Mouse (Mus musculus) kidney, adult 2 months (tissue): ENCODE data around the gene Zfp36l2. TPM values are rescaled to one million over a fixed set of nuclear protein-coding genes. Genes with fewer than 3 reads are reported as not detected.

Experiments
- DNase-seq: peaks from one replicate; pipeline ENCODE4 v3.0.0; 2021
- H3K27ac ChIP-seq: fragments of 200-500 bp; 2 replicates; pipeline ENCODE4 v1.5.1; 2012; ENCODE audit warnings: low read depth, low read length, control low read depth, inconsistent platforms; ENCODE audit not compliant: insufficient read depth
- H3K27me3 ChIP-seq: fragments of 200-500 bp; replicated peaks from 2 replicates; pipeline ENCODE4 v1.6.1; 2012; ENCODE audit warnings: mild to moderate bottlenecking, moderate library complexity, low read length, inconsistent platforms; ENCODE audit not compliant: control insufficient read depth, insufficient read depth
- H3K36me3 ChIP-seq: fragments of 200-500 bp; 2 replicates; pipeline ENCODE4 v1.6.1; 2012; ENCODE audit warnings: mild to moderate bottlenecking, moderate library complexity, low read length, inconsistent platforms; ENCODE audit not compliant: control insufficient read depth, insufficient read depth
- H3K4me1 ChIP-seq: fragments of 200-500 bp; 2 replicates; pipeline ENCODE4 v1.6.1; 2011; ENCODE audit warnings: low read length; ENCODE audit not compliant: control insufficient read depth, insufficient read depth
- H3K4me3 ChIP-seq: fragments of 200-500 bp; 2 replicates; pipeline ENCODE4 v1.5.1; 2011; ENCODE audit warnings: mild to moderate bottlenecking, low read depth, low read length, control low read depth; ENCODE audit not compliant: insufficient read depth
- CTCF ChIP-seq: fragments of 200-500 bp; conservative IDR thresholded peaks from 2 replicates; pipeline ENCODE4 v1.5.1; 2011; ENCODE audit warnings: low read depth, mild to moderate bottlenecking, control low read depth, low read length, moderate library complexity, mixed read lengths; ENCODE audit not compliant: insufficient read depth, insufficient read length
- POLR2A ChIP-seq: fragments of 200-500 bp; IDR thresholded peaks from one replicate; pipeline ENCODE4 v1.6.1; 2011; ENCODE audit warnings: low read depth, low read length, control low read depth
- WGBS: fragments of 180-500 bp; shearing (Covaris S2); methylation state at CpG from one replicate; pipeline ENCODE4 v1.1.7; 2018; 5-methylcytosine and 5-hydroxymethylcytosine counted together
- polyA plus RNA-seq: library from polyadenylated mRNA; depleted of rRNA; stranded (reverse); fragments of >200 nt; gene quantifications from 2 replicates; pipeline ENCODE4 v1.2.3, GENCODE M21; 2012

Gene Zfp36l2
- polyA plus RNA-seq, 1 experiment, result 34.3 TPM

GRCm38 (mm10) chr17:84163066-84163785 lies 24.5 kb downstream of the Zfp36l2 start:
- H3K36me3 ChIP-seq, result no peaks in the 10 kb centered on the region
- no peak overlapping the region for H3K4me3 ChIP-seq
- TF ChIP-seq CTCF, result no peak
- no peak for TF ChIP-seq POLR2A
- no peaks in the 10 kb centered on the region for H3K27me3 ChIP-seq
- H3K4me1 ChIP-seq, result peaks cover 13% of the 10 kb centered on the region
- 86% methylated on average over 12 of the region's 12 CpGs for WGBS
- H3K27ac ChIP-seq, result no peak overlapping the region
- DNase-seq, result no peak

- no peak overlapping the region for H3K4me3 ChIP-seq
- no peak overlapping the region for H3K27ac ChIP-seq
- TF ChIP-seq CTCF, result no peak
- TF ChIP-seq POLR2A, result no peak
- no peaks in the 10 kb centered on the region for H3K27me3 ChIP-seq
- DNase-seq, result no peak
- H3K4me1 ChIP-seq, result peaks cover 22% of the 10 kb centered on the region
- H3K36me3 ChIP-seq, result no peaks in the 10 kb centered on the region
- WGBS, result 85% methylated on average over 8 of the region's 8 CpGs
These were observed 25.5 kb downstream of the Zfp36l2 start for GRCm38 (mm10) chr17:84162211-84162760.

- DNase-seq, result no peak
- Histone ChIP-seq H3K4me1 (peaks cover 28% of the 10 kb centered on the region), H3K36me3 (no peaks in the 10 kb centered on the region), H3K27ac (no peak overlapping the region), H3K4me3 (no peak overlapping the region), H3K27me3 (no peaks in the 10 kb centered on the region)
- TF ChIP-seq POLR2A (no peak), CTCF (no peak)
- WGBS, result 63% methylated on average over 6 of the region's 6 CpGs
These were observed 26.4 kb downstream of the Zfp36l2 start for GRCm38 (mm10) chr17:84161231-84161854.

GRCm38 (mm10) chr17:84158891-84159290 lies 28.9 kb downstream of the Zfp36l2 start:
- Histone ChIP-seq H3K27ac (no peak overlapping the region), H3K4me1 (peaks cover 37% of the 10 kb centered on the region), H3K27me3 (no peaks in the 10 kb centered on the region), H3K36me3 (no peaks in the 10 kb centered on the region), H3K4me3 (no peak overlapping the region)
- WGBS, result 56% methylated on average over 15 of the region's 15 CpGs
- peak; percentile 49 for DNase-seq
- TF ChIP-seq POLR2A (no peak), CTCF (no peak)

- no peak for TF ChIP-seq POLR2A
- no peak for TF ChIP-seq CTCF
- H3K27me3 ChIP-seq, result no peaks in the 10 kb centered on the region
- peaks cover 37% of the 10 kb centered on the region for H3K4me1 ChIP-seq
- 59% methylated on average over 12 of the region's 12 CpGs for WGBS
- peak overlapping the region; percentile 91 for H3K27ac ChIP-seq
- H3K4me3 ChIP-seq, result no peak overlapping the region
- no peak for DNase-seq
- H3K36me3 ChIP-seq, result no peaks in the 10 kb centered on the region
These were observed 29.3 kb downstream of the Zfp36l2 start for GRCm38 (mm10) chr17:84158461-84158795.

- WGBS, result 53% methylated on average over 6 of the region's 6 CpGs
- peak overlapping the region; percentile 91 for H3K27ac ChIP-seq
- no peak overlapping the region for H3K4me3 ChIP-seq
- H3K27me3 ChIP-seq, result no peaks in the 10 kb centered on the region
- H3K4me1 ChIP-seq, result peaks cover 37% of the 10 kb centered on the region
- H3K36me3 ChIP-seq, result no peaks in the 10 kb centered on the region
- DNase-seq, result peak; percentile 69
- TF ChIP-seq POLR2A (no peak), CTCF (no peak)
These were observed 29.8 kb downstream of the Zfp36l2 start for GRCm38 (mm10) chr17:84157743-84158460.
